Mouse (Mus musculus) common myeloid progenitor, adult 5-6 weeks (primary cell): ENCODE measurements around the gene Ccdc194. TPM values are rescaled to one million over a fixed set of nuclear protein-coding genes. Genes with fewer than 3 reads are reported as not detected.
A peak's percentile ranks its signal among the peaks of the same experiment; 100 is the strongest.

Source experiments
- ATAC-seq: replicated peaks from 2 replicates; pipeline ENCODE4 v1.8.0; 2016; ENCODE audit warnings: low read depth, mild to moderate bottlenecking, moderate TSS enrichment, inconsistent platforms; ENCODE audit not compliant: poor library complexity, severe bottlenecking
- total RNA-seq: library from RNA; stranded (forward); fragments of 200-1000, 187-1606 nt; gene quantifications from 2 replicates; pipeline ENCODE4 v1.2.3, GENCODE M21; 2017

Gene Ccdc194
- not detected in 2 replicates for total RNA-seq

GRCm38 (mm10) chr8:71525226-71526050, at the start of gene Ccdc194:
Gene Ccdc194 (minus strand): TSS chr8:71525711.
- no peak for ATAC-seq

GRCm38 (mm10) chr8:71575020-71575419, 49.5 kb upstream of the Ccdc194 start:
- no peak for ATAC-seq

GRCm38 (mm10) chr8:71574426-71574825, 48.9 kb upstream of the Ccdc194 start:
- no peak for ATAC-seq

- ATAC-seq, result no peak
Observed at GRCm38 (mm10) chr8:71572847-71573633, 47.5 kb upstream of the Ccdc194 start.

GRCm38 (mm10) chr8:71572077-71572476, 46.6 kb upstream of the Ccdc194 start:
- ATAC-seq, result no peak

GRCm38 (mm10) chr8:71570291-71570954, 44.9 kb upstream of the Ccdc194 start:
- ATAC-seq, result peak; percentile 83

GRCm38 (mm10) chr8:71569366-71570290, 44.1 kb upstream of the Ccdc194 start:
- peak; percentile 64 for ATAC-seq

- ATAC-seq, result no peak
Observed at GRCm38 (mm10) chr8:71568941-71569340, 43.4 kb upstream of the Ccdc194 start.

- ATAC-seq, result no peak
Observed at GRCm38 (mm10) chr8:71568387-71568937, 43.0 kb upstream of the Ccdc194 start, which contains the start of gene Slc27a1. Gene Slc27a1 (plus strand): TSS chr8:71568882.

- no peak for ATAC-seq
Observed at GRCm38 (mm10) chr8:71567587-71567986, 42.1 kb upstream of the Ccdc194 start.

- no peak for ATAC-seq
Observed at GRCm38 (mm10) chr8:71566501-71566900, 41.0 kb upstream of the Ccdc194 start, which contains the start of gene Nxnl1. Gene Nxnl1 (minus strand): TSS chr8:71566601.

- no peak for ATAC-seq
Observed at GRCm38 (mm10) chr8:71563992-71564391, 38.5 kb upstream of the Ccdc194 start.

- peak; percentile 64 for ATAC-seq
Observed at GRCm38 (mm10) chr8:71562751-71563150, 37.2 kb upstream of the Ccdc194 start.

GRCm38 (mm10) chr8:71561401-71561800, 35.9 kb upstream of the Ccdc194 start:
- ATAC-seq, result peak; percentile 57

GRCm38 (mm10) chr8:71560765-71561164, 35.3 kb upstream of the Ccdc194 start:
- ATAC-seq, result no peak

GRCm38 (mm10) chr8:71560071-71560470, 34.6 kb upstream of the Ccdc194 start:
- no peak for ATAC-seq

GRCm38 (mm10) chr8:71558958-71559690, 33.6 kb upstream of the Ccdc194 start:
- ATAC-seq, result peak; percentile 68
